12 mouse cellular contexts compared by ENCODE assay signal in the genomic region with DNA sequence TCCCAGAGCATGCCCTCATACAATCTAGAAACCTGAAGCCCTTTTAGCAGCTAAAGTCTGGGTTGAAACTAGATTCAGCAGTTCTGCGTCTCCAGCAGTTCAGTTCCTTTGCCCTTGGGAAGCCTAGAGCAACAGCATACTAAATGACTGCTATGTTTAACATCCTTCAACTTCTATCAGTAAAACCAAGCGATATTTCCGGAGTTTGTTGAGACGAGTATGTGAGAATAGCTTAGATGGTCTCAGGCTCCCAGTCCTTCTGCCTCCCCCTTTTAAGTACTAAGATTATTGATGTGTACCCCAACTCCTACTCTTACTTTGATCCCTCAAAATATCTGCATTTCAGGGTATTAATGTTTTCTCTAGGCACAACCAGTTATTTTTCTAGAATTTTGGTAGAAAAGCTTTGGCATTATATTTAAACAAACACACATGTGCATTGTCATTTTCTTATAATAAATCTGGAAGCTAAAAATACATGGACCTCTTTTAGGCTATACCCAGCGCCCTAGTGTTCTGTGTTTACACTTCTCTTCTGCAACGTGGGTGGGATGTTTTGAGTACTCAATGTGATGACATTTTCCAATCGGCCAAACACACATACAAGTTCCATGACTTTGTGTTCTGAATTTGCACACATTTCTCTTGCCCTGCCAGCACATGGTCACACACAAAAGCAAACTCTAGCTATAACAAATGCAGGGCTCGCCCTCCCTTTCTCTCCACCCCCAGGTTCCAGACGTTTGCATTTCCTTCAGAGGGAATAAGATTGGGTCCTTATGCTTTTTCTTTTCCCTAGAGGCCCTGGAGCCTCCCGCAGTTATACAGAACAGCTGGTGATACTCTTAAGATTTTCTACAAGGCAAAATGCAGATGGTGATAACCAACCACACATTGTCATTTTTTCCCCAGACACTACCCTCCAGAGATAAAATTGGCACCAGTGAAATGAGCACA.
DNase-seq lines count a peak whose midpoint lies in the region; ATAC-seq lines count a peak whose summit lies in the region.
"Had no signal": no experiment of that assay in that cellular context is flagged by ENCODE, and none has a peak within 500 bp of the region (broad histone marks: within the 10 kb centered on the region; RNA-seq: fewer than 3 reads in every experiment).

No protein-coding gene starts in this region.

- DNase-seq in lung, postnatal 25 days (ENCODE audit: low spot score) = no peak
- peak; percentile 6 to 65 for DNase-seq in left cerebral cortex, adult 8-10 months (ENCODE audit: low spot score in 2 of 2)
- DNase-seq in heart, postnatal 14 days = no peak
- DNase-seq in cerebellum, postnatal 25 days = no peak
- DNase-seq: cerebellum, adult 11 months; kidney, postnatal 25 days; thymus, adult 2 months had no signal

- no peak overlapping the region for H3K9ac ChIP-seq in lung, embryonic 15.5 days
- no peak overlapping the region for H3K9ac ChIP-seq in intestine, embryonic 15.5 days
- no peak overlapping the region for H3K9ac ChIP-seq in stomach, embryonic 16.5 days (ENCODE audit: low read length)

- ATAC-seq in lung, embryonic 15.5 days (ENCODE audit: borderline replicate concordance, extremely low read depth, low FRiP score, low TSS enrichment) = peak; percentile 93; the same call in 1 of the 2 replicates
- ATAC-seq in intestine, embryonic 15.5 days = peak; percentile 51
- peak; percentile 40; the same call in 1 of the 2 replicates for ATAC-seq in stomach, embryonic 16.5 days (ENCODE audit: insufficient read depth, low FRiP score)
- ATAC-seq: activated CD4-positive, CD25-positive, alpha-beta regulatory T cell, adult 4 months had no signal

- H3K36me3 ChIP-seq in lung, embryonic 15.5 days = no peaks in the 10 kb centered on the region
- no peaks in the 10 kb centered on the region for H3K36me3 ChIP-seq in intestine, embryonic 15.5 days
- no peaks in the 10 kb centered on the region for H3K36me3 ChIP-seq in stomach, embryonic 16.5 days (ENCODE audit: control insufficient read depth, insufficient read depth, low read length)
- H3K36me3 ChIP-seq: hindbrain, embryonic 10.5 days had no signal

- H3K9me3 ChIP-seq in lung, embryonic 15.5 days = no peaks in the 10 kb centered on the region
- H3K9me3 ChIP-seq in intestine, embryonic 15.5 days = no peaks in the 10 kb centered on the region
- H3K9me3 ChIP-seq in stomach, embryonic 16.5 days (replicated peaks; ENCODE audit: control insufficient read depth, low read length) = no peaks in the 10 kb centered on the region
- H3K9me3 ChIP-seq: hindbrain, embryonic 10.5 days had no signal

- H3K27me3 ChIP-seq in lung, embryonic 15.5 days = no peaks in the 10 kb centered on the region
- no peaks in the 10 kb centered on the region for H3K27me3 ChIP-seq in intestine, embryonic 15.5 days (replicated peaks)
- no peaks in the 10 kb centered on the region for H3K27me3 ChIP-seq in stomach, embryonic 16.5 days (ENCODE audit: control insufficient read depth, insufficient read depth, low read length)

- no peak overlapping the region for H3K4me3 ChIP-seq in lung, embryonic 15.5 days
- H3K4me3 ChIP-seq in intestine, embryonic 15.5 days (replicated peaks) = no peak overlapping the region
- H3K4me3 ChIP-seq in stomach, embryonic 16.5 days (replicated peaks; ENCODE audit: low read length) = no peak overlapping the region
- H3K4me3 ChIP-seq: hindbrain, embryonic 10.5 days had no signal

- peak overlapping the region; percentile 73 for H3K27ac ChIP-seq in lung, embryonic 15.5 days
- 0 out of 2 replicates have a peak overlapping the region, but pooled peaks have one; percentile 14 for H3K27ac ChIP-seq in intestine, embryonic 15.5 days
- peak overlapping the region; percentile 47; the same call in 1 of the 2 replicates for H3K27ac ChIP-seq in stomach, embryonic 16.5 days (ENCODE audit: low read length)
- H3K27ac ChIP-seq: hindbrain, embryonic 10.5 days had no signal

- no peak overlapping the region for H3K4me2 ChIP-seq in lung, embryonic 15.5 days
- H3K4me2 ChIP-seq in intestine, embryonic 15.5 days (replicated peaks) = no peak overlapping the region
- no peak overlapping the region for H3K4me2 ChIP-seq in stomach, embryonic 16.5 days (ENCODE audit: low read depth, low read length)

- intact Hi-C loops in heart, postnatal 14 days (cut with DNase I) = no loop called here

- 0 out of 2 replicates have a peak, but pooled peaks cover 5% of the 10 kb centered on the region for H3K4me1 ChIP-seq in lung, embryonic 15.5 days
- H3K4me1 ChIP-seq in intestine, embryonic 15.5 days (replicated peaks) = no peaks in the 10 kb centered on the region
- H3K4me1 ChIP-seq in stomach, embryonic 16.5 days (ENCODE audit: control insufficient read depth, insufficient read depth, low read length) = no peaks in the 10 kb centered on the region
- H3K4me1 ChIP-seq: hindbrain, embryonic 10.5 days had no signal

- WGBS in lung, embryonic 15.5 days = 35% methylated on average over 10 of the region's 10 CpGs
- 48% methylated on average over 10 of the region's 10 CpGs for WGBS in intestine, embryonic 15.5 days
- whole genome bisulfite sequencing in stomach, embryonic 16.5 days = 41% methylated on average over 10 of the region's 10 CpGs

Comparison
In these comparisons a context has a peak if more than half of its experiments do, and no peak if none do; other contexts are left out.
1. ATAC-seq: peak in every context shown above with its lines; median percentile 93 in lung, embryonic 15.5 days; 51 in intestine, embryonic 15.5 days; 40 in stomach, embryonic 16.5 days.
2. H3K27ac ChIP-seq: peak in every context shown above with its lines; median percentile 73 in lung, embryonic 15.5 days; 47 in stomach, embryonic 16.5 days; 14 in intestine, embryonic 15.5 days.
3. DNase-seq: peak in left cerebral cortex, adult 8-10 months (2 of 2); none in lung, postnatal 25 days (single experiment), heart, postnatal 14 days (0 of 2) and cerebellum, postnatal 25 days (0 of 2).